Mouse (Mus musculus) spleen, adult 2 months (tissue): Measurements from ENCODE around the gene Hemgn.

Experiments
- CTCF ChIP-seq: fragments of 200-500 bp; IDR thresholded peaks from 2 replicates; pipeline ENCODE4 v1.5.1; 2011; ENCODE audit warnings: mild to moderate bottlenecking, inconsistent platforms; ENCODE audit not compliant: insufficient read depth, insufficient read length, insufficient replicate concordance; ENCODE audit errors: extremely low read depth
- POLR2A ChIP-seq: fragments of 200-500 bp; IDR thresholded peaks from 2 replicates; pipeline ENCODE4 v1.6.1; 2011; ENCODE audit warnings: low read depth, low read length, inconsistent platforms

- TF ChIP-seq POLR2A (no peak), CTCF (no peak)
These were observed 19.2 kb upstream of the Hemgn start for GRCm38 (mm10) chr4:46432339-46433036.
